ENCODE assay signal across 8 mouse cellular contexts in the genomic region with DNA sequence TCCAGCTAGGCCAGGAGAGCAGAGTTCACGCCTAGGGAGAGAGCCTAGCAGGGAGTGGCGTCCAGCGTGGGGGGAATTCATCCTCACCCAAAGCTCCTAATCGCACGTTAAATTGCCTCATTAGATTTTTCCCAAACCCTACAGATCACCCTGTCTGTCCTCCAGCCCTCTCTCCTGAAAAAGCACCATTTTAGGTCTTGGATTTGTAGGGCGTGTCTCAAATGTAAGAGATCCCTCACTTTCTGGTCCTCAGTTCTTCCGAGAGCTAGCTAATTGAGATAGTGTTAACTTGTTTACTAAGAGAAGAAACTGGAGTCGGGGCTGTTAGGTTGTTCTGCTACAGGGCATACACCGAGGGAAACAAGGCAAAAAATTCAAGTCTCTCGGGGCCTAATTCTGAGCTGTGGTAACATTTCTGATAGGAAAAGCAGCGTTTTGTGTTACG. TPM values are rescaled to one million over a fixed set of nuclear protein-coding genes. Genes with fewer than 3 reads are reported as not detected.
DNase-seq lines count a peak whose midpoint lies in the region; ATAC-seq and TF ChIP-seq lines count a peak whose summit lies in the region.

No protein-coding gene starts in this region.

- peaks cover 13% of the 10 kb centered on the region for H3K4me1 ChIP-seq in kidney, embryonic 15.5 days
- H3K4me1 ChIP-seq in hindbrain, embryonic 12.5 days = peaks cover 6% of the 10 kb centered on the region
- H3K4me1 ChIP-seq in midbrain, embryonic 15.5 days = peaks cover 12% of the 10 kb centered on the region

- H3K27me3 ChIP-seq in kidney, embryonic 15.5 days = no peaks in the 10 kb centered on the region
- H3K27me3 ChIP-seq in hindbrain, embryonic 12.5 days = no peaks in the 10 kb centered on the region
- no peaks in the 10 kb centered on the region for H3K27me3 ChIP-seq in midbrain, embryonic 15.5 days (replicated peaks)

- TF ChIP-seq POLR2A in brain, embryonic 14.5 days (IDR thresholded peaks at IDR 0.05; ENCODE audit: borderline replicate concordance, extremely low read depth, insufficient read depth, insufficient read length, poor library complexity, severe bottlenecking) = no peak

- peak overlapping the region; percentile 88 for H3K4me2 ChIP-seq in kidney, embryonic 15.5 days
- peak overlapping the region; percentile 70 for H3K4me2 ChIP-seq in hindbrain, embryonic 12.5 days (replicated peaks)
- H3K4me2 ChIP-seq in midbrain, embryonic 15.5 days = peak overlapping the region; percentile 86

- H3K9me3 ChIP-seq in kidney, embryonic 15.5 days (replicated peaks) = no peaks in the 10 kb centered on the region
- H3K9me3 ChIP-seq in hindbrain, embryonic 12.5 days (replicated peaks) = no peaks in the 10 kb centered on the region
- H3K9me3 ChIP-seq in midbrain, embryonic 15.5 days = no peaks in the 10 kb centered on the region

- ATAC-seq in kidney, embryonic 15.5 days (replicated peaks; ENCODE audit: low FRiP score) = no peak
- ATAC-seq in hindbrain, embryonic 12.5 days (ENCODE audit: low FRiP score) = peak; percentile 18
- ATAC-seq in midbrain, embryonic 15.5 days (replicated peaks) = no peak

- peak overlapping the region; percentile 86 for H3K9ac ChIP-seq in kidney, embryonic 15.5 days
- peak overlapping the region; percentile 96 for H3K9ac ChIP-seq in hindbrain, embryonic 12.5 days
- peak overlapping the region; percentile 100 for H3K9ac ChIP-seq in midbrain, embryonic 15.5 days

- DNase-seq in kidney, adult 18-20 months = no peak
- DNase-seq in brain, embryonic 14.5 days (ENCODE audit: low read depth) = peak; percentile 61
- DNase-seq in ovary, postnatal 10 days (ENCODE audit: low spot score) = no peak
- DNase-seq in cerebellum, postnatal 10 days = no peak
- DNase-seq in frontal cortex, postnatal 14 days (ENCODE audit: low spot score in 2 of 2) = no peak

- H3K27ac ChIP-seq in kidney, embryonic 15.5 days = peak overlapping the region; percentile 95
- H3K27ac ChIP-seq in hindbrain, embryonic 12.5 days = peak overlapping the region; percentile 96
- H3K27ac ChIP-seq in midbrain, embryonic 15.5 days = peak overlapping the region; percentile 95

- peaks cover 37% of the 10 kb centered on the region for H3K36me3 ChIP-seq in kidney, embryonic 15.5 days
- H3K36me3 ChIP-seq in hindbrain, embryonic 12.5 days = peaks cover 35% of the 10 kb centered on the region
- peaks cover 33% of the 10 kb centered on the region for H3K36me3 ChIP-seq in midbrain, embryonic 15.5 days (replicated peaks)

- peak overlapping the region; percentile 72 for H3K4me3 ChIP-seq in kidney, embryonic 15.5 days (replicated peaks)
- H3K4me3 ChIP-seq in hindbrain, embryonic 12.5 days = peak overlapping the region; percentile 80
- H3K4me3 ChIP-seq in midbrain, embryonic 15.5 days = peak overlapping the region; percentile 99

- no peak for TF ChIP-seq CTCF in brain, embryonic 14.5 days (IDR thresholded peaks at IDR 0.05; ENCODE audit: borderline replicate concordance, extremely low read depth, insufficient read depth, insufficient read length)

- 9% methylated on average over 12 of the region's 12 CpGs for WGBS in kidney, embryonic 15.5 days
- 20% methylated on average over 12 of the region's 12 CpGs for WGBS in hindbrain, embryonic 12.5 days
- WGBS in midbrain, embryonic 15.5 days = 13% methylated on average over 12 of the region's 12 CpGs

RNA-seq across cellular contexts. Expression of gene Zfp637, which starts 0.6 kb away (rescaled TPM):
- polyA plus RNA-seq in kidney, embryonic 15.5 days (2015; fragmentation: Nextera tagmentation; extraction: Ambion mirVana) = 99.7 and 102 TPM in 2 replicates
- polyA plus RNA-seq in brain, embryonic 14.5 days (2012; rRNA removed) = 84.4 and 94.6 TPM in 2 replicates
- 133 and 140 TPM in 2 replicates for polyA plus RNA-seq in hindbrain, embryonic 12.5 days (2016; fragmentation: Nextera tagmentation; extraction: Ambion mirVana)
- 139 and 156 TPM in 2 replicates for polyA plus RNA-seq in midbrain, embryonic 15.5 days (2015; fragmentation: Nextera tagmentation; extraction: Ambion mirVana)

RNA-seq across cellular contexts. Expression of gene Zfp239, which starts 20.4 kb away (rescaled TPM):
- 9.4 and 12.7 TPM in 2 replicates for polyA plus RNA-seq in kidney, embryonic 15.5 days (2015; fragmentation: Nextera tagmentation; extraction: Ambion mirVana)
- polyA plus RNA-seq in brain, embryonic 14.5 days (2012; rRNA removed) = 9.0 and 10.6 TPM in 2 replicates
- polyA plus RNA-seq in hindbrain, embryonic 12.5 days (2016; fragmentation: Nextera tagmentation; extraction: Ambion mirVana) = 12.2 and 14.9 TPM in 2 replicates
- polyA plus RNA-seq in midbrain, embryonic 15.5 days (2015; fragmentation: Nextera tagmentation; extraction: Ambion mirVana) = 14.4 and 16.5 TPM in 2 replicates

RNA-seq across cellular contexts. Expression of gene Hnrnpf, which starts 58.6 kb away (rescaled TPM):
- 748 and 781 TPM in 2 replicates for polyA plus RNA-seq in kidney, embryonic 15.5 days (2015; fragmentation: Nextera tagmentation; extraction: Ambion mirVana)
- polyA plus RNA-seq in brain, embryonic 14.5 days (2012; rRNA removed) = 240 and 265 TPM in 2 replicates
- polyA plus RNA-seq in hindbrain, embryonic 12.5 days (2016; fragmentation: Nextera tagmentation; extraction: Ambion mirVana) = 474 and 480 TPM in 2 replicates
- 258 and 279 TPM in 2 replicates for polyA plus RNA-seq in midbrain, embryonic 15.5 days (2015; fragmentation: Nextera tagmentation; extraction: Ambion mirVana)
